10 mouse cellular contexts compared by ENCODE assay signal in the genomic region with DNA sequence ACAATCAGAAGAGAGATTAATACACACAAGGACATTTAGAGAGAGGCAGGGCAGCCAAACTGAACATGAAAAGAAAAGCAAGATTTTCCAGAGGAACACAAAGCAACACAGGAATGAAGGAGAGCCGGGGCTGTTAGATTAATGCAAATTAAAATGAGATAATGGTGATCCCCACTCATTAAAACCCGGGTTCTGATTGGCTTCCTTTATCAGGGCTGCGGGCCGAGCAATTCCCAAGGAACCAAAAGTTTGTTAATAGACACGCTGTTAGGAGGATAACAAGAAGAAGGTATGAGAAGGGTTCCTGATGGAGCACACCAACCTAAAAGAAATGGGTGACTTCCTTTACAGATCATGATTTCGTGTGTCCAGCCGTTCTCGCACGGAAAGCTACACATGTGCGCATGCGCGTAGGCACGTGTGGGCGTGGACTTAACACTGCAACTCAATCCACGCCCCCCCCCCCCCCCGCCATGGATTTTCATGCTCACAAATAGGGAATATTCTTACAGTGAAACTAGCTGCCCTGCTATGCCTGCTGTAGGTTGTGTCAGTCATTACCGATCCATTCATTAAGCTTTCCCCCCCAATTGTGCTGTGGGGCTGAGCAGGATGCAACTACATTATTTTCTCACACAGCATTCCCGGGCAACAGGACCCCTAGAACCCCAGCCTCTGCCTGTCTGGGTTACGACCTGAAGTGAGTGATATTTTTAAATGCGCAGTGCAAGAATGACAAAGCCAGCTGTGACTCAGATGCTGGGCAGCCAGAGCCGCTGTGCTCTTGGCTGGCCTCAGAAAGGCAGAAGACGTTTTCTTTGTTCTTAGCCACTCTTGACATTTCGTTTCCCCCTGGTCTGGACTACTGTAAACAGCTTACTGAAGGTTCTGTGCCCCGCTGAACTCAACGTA.
DNase-seq lines count a peak whose midpoint lies in the region; ATAC-seq lines count a peak whose summit lies in the region.
"Had no signal": no experiment of that assay in that cellular context is flagged by ENCODE, and none has a peak within 500 bp of the region (broad histone marks: within the 10 kb centered on the region; RNA-seq: fewer than 3 reads in every experiment).

No protein-coding gene starts in this region.

- no peak overlapping the region; the same call in 1 of the 2 replicates for H3K27ac ChIP-seq in lung, embryonic 16.5 days (ENCODE audit: low read length)
- peak overlapping the region; percentile 77 for H3K27ac ChIP-seq in forebrain, embryonic 12.5 days
- no peak overlapping the region for H3K27ac ChIP-seq in limb, embryonic 10.5 days

- no peak for DNase-seq in lung, postnatal 14 days
- DNase-seq in layer of hippocampus, postnatal 25 days (ENCODE audit: extremely low spot score in 1 of 2, low spot score in 1 of 2) = peak; percentile 40 to 61
- DNase-seq in right cerebral cortex, postnatal 14 days = peak; percentile 75
- DNase-seq in urinary bladder, postnatal 25 days (ENCODE audit: low spot score) = no peak
- DNase-seq in limb, embryonic 10.5 days (ENCODE audit: low spot score) = no peak
- DNase-seq: heart, postnatal 36 days; kidney, postnatal 4 days had no signal

- 70% methylated on average over 24 of the region's 25 CpGs for WGBS in lung, embryonic 16.5 days
- 61% methylated on average over 25 of the region's 25 CpGs for WGBS in forebrain, embryonic 12.5 days
- WGBS in limb, embryonic 10.5 days = 90% methylated on average over 25 of the region's 25 CpGs

- no peaks in the 10 kb centered on the region for H3K36me3 ChIP-seq in lung, embryonic 16.5 days (ENCODE audit: control insufficient read depth, insufficient read depth, low read length)
- H3K36me3 ChIP-seq in forebrain, embryonic 12.5 days (replicated peaks) = no peaks in the 10 kb centered on the region
- no peaks in the 10 kb centered on the region for H3K36me3 ChIP-seq in limb, embryonic 10.5 days

- H3K9me3 ChIP-seq in lung, embryonic 16.5 days (ENCODE audit: control insufficient read depth, low read length) = no peaks in the 10 kb centered on the region
- H3K9me3 ChIP-seq in forebrain, embryonic 12.5 days = no peaks in the 10 kb centered on the region
- no peaks in the 10 kb centered on the region for H3K9me3 ChIP-seq in limb, embryonic 10.5 days (replicated peaks)

- no peaks in the 10 kb centered on the region for H3K27me3 ChIP-seq in lung, embryonic 16.5 days (ENCODE audit: control insufficient read depth, insufficient read depth, low read depth, low read length)
- H3K27me3 ChIP-seq in forebrain, embryonic 12.5 days = peaks cover 4% of the 10 kb centered on the region; the same call in 1 of the 2 replicates
- no peaks in the 10 kb centered on the region for H3K27me3 ChIP-seq in limb, embryonic 10.5 days (ENCODE audit: low read depth, poor library complexity, severe bottlenecking)

- ATAC-seq in lung, embryonic 16.5 days (ENCODE audit: low read depth) = peak; percentile 68
- peak; percentile 45; the same call in 1 of the 2 replicates for ATAC-seq in forebrain, embryonic 12.5 days (ENCODE audit: low FRiP score)
- no peak for ATAC-seq in inflammation-experienced regulatory T-cells, adult 6 months

- no peak overlapping the region for H3K4me3 ChIP-seq in lung, embryonic 16.5 days (ENCODE audit: low read length)
- peak overlapping the region; percentile 19; the same call in 1 of the 2 replicates for H3K4me3 ChIP-seq in forebrain, embryonic 12.5 days (replicated peaks)
- no peak overlapping the region for H3K4me3 ChIP-seq in limb, embryonic 10.5 days

- H3K4me2 ChIP-seq in lung, embryonic 16.5 days (ENCODE audit: low read depth, low read length) = no peak overlapping the region
- H3K4me2 ChIP-seq in forebrain, embryonic 12.5 days = peak overlapping the region; percentile 10

- no peak overlapping the region for H3K9ac ChIP-seq in lung, embryonic 16.5 days (ENCODE audit: low read length)
- H3K9ac ChIP-seq in forebrain, embryonic 12.5 days = no peak overlapping the region

- H3K4me1 ChIP-seq in lung, embryonic 16.5 days (replicated peaks; ENCODE audit: control insufficient read depth, insufficient read depth, low read length) = no peaks in the 10 kb centered on the region
- H3K4me1 ChIP-seq in forebrain, embryonic 12.5 days = peaks cover 42% of the 10 kb centered on the region
- peaks cover 29% of the 10 kb centered on the region for H3K4me1 ChIP-seq in limb, embryonic 10.5 days

Comparison
In these comparisons a context has a peak if more than half of its experiments do, and no peak if none do; other contexts are left out.
1. DNase-seq: peak in layer of hippocampus, postnatal 25 days (2 of 2) and right cerebral cortex, postnatal 14 days (single experiment); none in lung, postnatal 14 days (single experiment), urinary bladder, postnatal 25 days (single experiment) and limb, embryonic 10.5 days (single experiment).